Mouse (Mus musculus) lung, embryonic 16.5 days (tissue): ENCODE data around the gene Gtf2ird2. TPM values are rescaled to one million over a fixed set of nuclear protein-coding genes. Genes with fewer than 3 reads are reported as not detected.
A peak's percentile ranks its signal among the peaks of the same experiment; 100 is the strongest.

ENCODE experiments used
- ATAC-seq: fragments of 200-750 bp; cut with Nextera tagmentation; 2 replicates; pipeline ENCODE4 v1.8.0; 2017; ENCODE audit warnings: low read depth, mild to moderate bottlenecking, moderate library complexity
- H3K27ac ChIP-seq: fragments of 300-500 bp; sonication (generic); 2 replicates; pipeline ENCODE4 v1.5.1; 2014; ENCODE audit warnings: mild to moderate bottlenecking, control low read depth, low read length
- H3K27me3 ChIP-seq: fragments of 300-500 bp; sonication (generic); 2 replicates; pipeline ENCODE4 v1.6.1; 2014; ENCODE audit warnings: low read depth, low read length, mixed read lengths; ENCODE audit not compliant: control insufficient read depth, insufficient read depth
- H3K36me3 ChIP-seq: fragments of 300-500 bp; sonication (generic); 2 replicates; pipeline ENCODE4 v1.6.1; 2014; ENCODE audit warnings: low read length; ENCODE audit not compliant: control insufficient read depth, insufficient read depth
- H3K4me1 ChIP-seq: fragments of 300-500 bp; sonication (generic); replicated peaks from 2 replicates; pipeline ENCODE4 v1.6.1; 2014; ENCODE audit warnings: low read length, mixed read lengths; ENCODE audit not compliant: control insufficient read depth, insufficient read depth
- H3K4me2 ChIP-seq: fragments of 300-500 bp; sonication (generic); 2 replicates; pipeline ENCODE4 v1.6.1; 2014; ENCODE audit warnings: low read depth, low read length, control low read depth
- H3K4me3 ChIP-seq: fragments of 300-500 bp; sonication (generic); 2 replicates; pipeline ENCODE4 v1.5.1; 2014; ENCODE audit warnings: mild to moderate bottlenecking, low read length, control low read depth
- H3K9ac ChIP-seq: fragments of 300-500 bp; sonication (generic); 2 replicates; pipeline ENCODE4 v1.6.1; 2014; ENCODE audit warnings: low read length, control low read depth
- H3K9me3 ChIP-seq: fragments of 300-500 bp; sonication (generic); 2 replicates; pipeline ENCODE4 v1.6.1; 2016; ENCODE audit warnings: low read length; ENCODE audit not compliant: control insufficient read depth
- WGBS: fragments of 180-500 bp; shearing (Covaris S2); extraction: QIAGEN DNeasy Blood & Tissue Kit; methylation state at CpG from one replicate; pipeline ENCODE4 v1.1.7; 2014; 5-methylcytosine and 5-hydroxymethylcytosine counted together
- polyA plus RNA-seq: library from polyadenylated mRNA; unstranded; fragments of >200 nt; fragmentation: Nextera tagmentation; extraction: Ambion mirVana; gene quantifications from 2 replicates; pipeline ENCODE4 v1.2.1, GENCODE M21; 2015

Gtf2ird2 gene
- polyA plus RNA-seq, 1 experiment from 2014 or later = 8.6 TPM

- H3K4me2 ChIP-seq = no peak overlapping the region
Observed at GRCm38 (mm10) chr5:134235111-134235510, 51.3 kb downstream of the Gtf2ird2 start.

GRCm38 (mm10) chr5:134236241-134236640 is 52.4 kb downstream of the Gtf2ird2 start:
- Histone ChIP-seq H3K4me1 (peaks cover 38% of the 10 kb centered on the region), H3K9me3 (no peaks in the 10 kb centered on the region), H3K36me3 (peaks cover 47% of the 10 kb centered on the region), H3K9ac (no peak overlapping the region), H3K27ac (no peak overlapping the region), H3K4me3 (no peak overlapping the region), H3K27me3 (no peaks in the 10 kb centered on the region), H3K4me2 (no peak overlapping the region)
- 74% methylated on average over 3 of the region's 3 CpGs for WGBS
- ATAC-seq = no peak

More at GRCm38 (mm10) chr5:134235111-134235510, 51.3 kb downstream of the Gtf2ird2 start:
- peak; percentile 52 for ATAC-seq
- Histone ChIP-seq H3K9me3 (no peaks in the 10 kb centered on the region), H3K4me3 (no peak overlapping the region), H3K9ac (peak overlapping the region; percentile 30; the same call in 1 of the 2 replicates), H3K27me3 (no peaks in the 10 kb centered on the region), H3K4me1 (peaks cover 38% of the 10 kb centered on the region), H3K27ac (peak overlapping the region; percentile 28), H3K36me3 (peaks cover 37% of the 10 kb centered on the region)
- 22% methylated on average over 6 of the region's 6 CpGs for WGBS

- WGBS = 70% methylated on average over 6 of the region's 6 CpGs
- Histone ChIP-seq H3K27ac (no peak overlapping the region), H3K4me1 (peaks cover 36% of the 10 kb centered on the region), H3K9ac (no peak overlapping the region), H3K9me3 (no peaks in the 10 kb centered on the region), H3K36me3 (peaks cover 52% of the 10 kb centered on the region), H3K27me3 (no peaks in the 10 kb centered on the region), H3K4me2 (no peak overlapping the region), H3K4me3 (no peak overlapping the region)
- ATAC-seq = no peak
Observed at GRCm38 (mm10) chr5:134236796-134237195, 53.0 kb downstream of the Gtf2ird2 start.

GRCm38 (mm10) chr5:134237508-134237907 is 53.7 kb downstream of the Gtf2ird2 start:
- Histone ChIP-seq H3K4me2 (no peak overlapping the region), H3K36me3 (peaks cover 58% of the 10 kb centered on the region), H3K27ac (no peak overlapping the region), H3K4me3 (no peak overlapping the region), H3K4me1 (peaks cover 30% of the 10 kb centered on the region), H3K9ac (no peak overlapping the region), H3K27me3 (no peaks in the 10 kb centered on the region), H3K9me3 (no peaks in the 10 kb centered on the region)
- WGBS = 82% methylated on average over 11 of the region's 11 CpGs
- no peak for ATAC-seq

DNA sequence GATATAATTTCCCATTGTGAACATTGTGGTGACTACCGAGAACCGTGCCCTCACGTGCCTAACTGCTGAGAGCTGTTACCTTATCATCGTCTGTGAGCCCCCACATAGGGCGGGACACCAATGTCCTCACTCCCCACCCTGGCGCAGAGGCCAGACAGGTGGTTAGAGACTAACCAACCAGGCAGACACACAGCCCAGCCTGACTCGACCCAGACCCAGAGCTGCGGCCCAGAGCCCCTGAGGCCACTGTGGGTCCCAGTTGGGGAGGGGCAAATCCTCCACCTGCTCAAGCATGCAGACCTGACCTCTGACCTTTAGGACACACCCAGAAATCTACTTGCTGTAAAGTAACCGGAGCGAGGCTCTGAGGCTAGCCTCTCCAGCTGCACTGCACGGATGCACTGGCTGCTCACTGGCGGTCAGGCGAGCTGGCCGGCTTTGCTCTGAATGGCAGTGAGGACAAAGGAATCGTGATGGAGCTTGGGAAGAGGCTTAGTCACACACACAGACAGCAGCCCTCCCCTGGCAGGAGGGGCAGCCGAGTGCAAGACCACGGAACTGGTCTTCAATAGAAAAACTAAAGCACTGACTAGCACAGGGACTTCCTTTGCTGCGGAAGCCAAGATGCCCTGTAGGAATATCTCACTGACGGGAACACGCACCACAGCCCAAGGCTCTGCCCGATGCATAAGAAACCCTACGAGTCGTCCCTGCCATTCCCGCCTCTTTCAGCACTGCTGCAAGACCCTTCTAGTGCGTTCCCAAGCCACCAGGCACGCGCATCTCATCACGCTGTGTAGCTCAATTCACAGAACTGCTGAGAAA is 54.3 kb downstream of the Gtf2ird2 start:
- H3K27ac ChIP-seq = no peak overlapping the region
- H3K4me1 ChIP-seq = peaks cover 25% of the 10 kb centered on the region
- no peaks in the 10 kb centered on the region for H3K9me3 ChIP-seq
- no peak for ATAC-seq
- H3K27me3 ChIP-seq = no peaks in the 10 kb centered on the region
- no peak overlapping the region for H3K4me3 ChIP-seq
- H3K9ac ChIP-seq = no peak overlapping the region
- 88% methylated on average over 28 of the region's 28 CpGs for WGBS
- no peak overlapping the region for H3K4me2 ChIP-seq
- peaks cover 65% of the 10 kb centered on the region for H3K36me3 ChIP-seq

DNA sequence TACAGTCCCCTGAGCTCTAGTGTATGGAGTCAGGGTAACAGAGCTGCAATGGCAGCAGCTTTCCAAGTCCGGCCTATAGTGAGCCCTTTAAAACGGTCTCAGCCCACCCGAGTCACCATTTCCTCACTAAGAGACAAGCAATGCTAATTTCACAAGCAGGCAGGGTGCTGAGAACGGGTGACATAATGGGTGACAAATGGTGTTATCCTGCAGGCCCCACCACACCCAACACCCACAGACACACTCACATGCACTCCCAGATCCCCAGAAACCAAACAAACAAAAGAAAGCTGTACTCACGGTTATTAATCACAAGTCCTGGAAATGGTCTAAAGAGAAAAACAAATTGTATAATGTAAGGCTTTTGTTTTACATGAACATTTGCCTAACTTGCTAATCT is 58.0 kb downstream of the Gtf2ird2 start:
- ATAC-seq = no peak
- Histone ChIP-seq H3K36me3 (peaks cover 90% of the 10 kb centered on the region), H3K27ac (no peak overlapping the region), H3K27me3 (no peaks in the 10 kb centered on the region), H3K9ac (no peak overlapping the region), H3K4me1 (no peaks in the 10 kb centered on the region), H3K4me3 (no peak overlapping the region), H3K4me2 (no peak overlapping the region), H3K9me3 (no peaks in the 10 kb centered on the region)
- 76% methylated on average over 5 of the region's 5 CpGs for WGBS

DNA sequence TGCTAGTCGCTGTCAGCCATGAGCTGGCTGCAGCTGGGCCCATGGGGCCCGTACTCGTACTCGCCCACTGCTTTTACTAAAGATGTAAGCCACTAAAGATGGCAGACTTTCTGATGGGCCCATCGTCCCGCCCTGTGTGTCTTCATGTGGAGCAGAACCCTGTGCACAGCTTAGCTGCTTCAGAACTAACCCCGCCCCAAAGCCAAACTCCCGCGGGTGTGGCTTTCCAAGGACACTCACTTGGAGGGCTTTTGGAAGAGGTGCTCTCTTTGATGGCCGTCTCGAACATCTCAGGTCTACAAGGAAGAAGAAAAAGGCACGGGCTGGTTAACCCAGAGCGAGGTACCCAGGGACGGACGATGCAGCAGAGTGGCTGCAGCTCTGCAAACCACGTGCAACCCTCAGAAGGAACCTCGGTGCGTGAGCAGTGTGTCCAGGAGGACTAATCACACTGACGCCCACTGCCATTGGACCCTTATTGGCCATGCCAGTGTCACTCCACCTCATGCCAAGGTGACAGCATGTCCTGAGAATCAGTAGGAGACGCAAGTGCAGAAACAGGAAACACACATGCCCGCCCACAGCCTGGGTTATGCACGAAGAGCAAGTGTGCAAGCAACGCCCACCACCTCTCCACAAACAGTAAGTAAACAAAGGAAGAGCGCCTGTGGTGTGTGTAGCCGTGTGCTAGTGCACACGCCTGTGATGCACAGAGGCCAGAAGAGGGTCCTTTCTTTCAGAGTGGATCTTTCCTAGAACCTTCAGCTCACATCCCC is 60.0 kb downstream of the Gtf2ird2 start:
- ATAC-seq = no peak
- Histone ChIP-seq H3K36me3 (peaks cover 90% of the 10 kb centered on the region), H3K27ac (no peak overlapping the region), H3K4me2 (no peak overlapping the region), H3K27me3 (no peaks in the 10 kb centered on the region), H3K9ac (no peak overlapping the region), H3K9me3 (no peaks in the 10 kb centered on the region), H3K4me3 (no peak overlapping the region), H3K4me1 (no peaks in the 10 kb centered on the region)
- WGBS = 80% methylated on average over 26 of the region's 26 CpGs

DNA sequence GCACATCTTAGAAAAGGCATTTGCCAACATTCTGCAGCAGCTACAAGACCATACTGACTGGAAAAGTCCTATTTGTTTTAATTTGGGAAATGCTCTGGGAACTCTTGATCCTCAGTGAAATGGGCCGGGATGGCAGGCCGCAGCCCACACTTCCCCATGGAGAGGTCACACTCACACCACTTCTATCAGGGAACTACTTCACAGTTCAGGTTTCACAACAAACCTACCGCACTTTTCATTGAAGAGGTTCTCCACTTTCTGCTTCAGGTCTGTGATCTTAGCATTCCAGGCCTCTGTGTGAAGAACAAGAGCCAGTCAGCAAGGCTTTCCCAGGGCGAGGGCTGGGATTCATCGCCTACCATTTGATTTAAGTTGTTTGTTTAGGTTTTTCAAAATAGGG is 61.1 kb downstream of the Gtf2ird2 start:
- peaks cover 91% of the 10 kb centered on the region for H3K36me3 ChIP-seq
- H3K9ac ChIP-seq = no peak overlapping the region
- no peaks in the 10 kb centered on the region for H3K4me1 ChIP-seq
- no peaks in the 10 kb centered on the region for H3K9me3 ChIP-seq
- H3K27me3 ChIP-seq = no peaks in the 10 kb centered on the region
- no peak overlapping the region for H3K4me2 ChIP-seq
- peak; percentile 40 for ATAC-seq
- H3K4me3 ChIP-seq = no peak overlapping the region
- 69% methylated on average over 5 of the region's 5 CpGs for WGBS
- no peak overlapping the region; the same call in 1 of the 2 replicates for H3K27ac ChIP-seq

GRCm38 (mm10) chr5:134246146-134246545 is 62.3 kb downstream of the Gtf2ird2 start:
- Histone ChIP-seq H3K9ac (no peak overlapping the region), H3K4me1 (no peaks in the 10 kb centered on the region), H3K27ac (no peak overlapping the region), H3K4me3 (no peak overlapping the region), H3K27me3 (no peaks in the 10 kb centered on the region), H3K36me3 (peaks cover 89% of the 10 kb centered on the region), H3K4me2 (no peak overlapping the region), H3K9me3 (no peaks in the 10 kb centered on the region)
- 83% methylated on average over 5 of the region's 5 CpGs for WGBS
- no peak; the same call in 1 of the 2 replicates for ATAC-seq
